Mouse (Mus musculus) heart, postnatal 0 days (tissue): ENCODE results near the gene Camk1. TPM values are rescaled to one million over a fixed set of nuclear protein-coding genes. Genes with fewer than 3 reads are reported as not detected.

ENCODE experiments used
- ATAC-seq: fragments of 200-750 bp; cut with Nextera tagmentation; 2 replicates; pipeline ENCODE4 v1.8.0; 2017; ENCODE audit warnings: low read depth, moderate number of reproducible peaks, moderate library complexity; ENCODE audit not compliant: insufficient read depth
- DNase-seq: peaks from one replicate; pipeline ENCODE4 v3.0.0-alpha.2; 2016; ENCODE audit warnings: low spot score
- H3K27ac ChIP-seq: fragments of 300-500 bp; sonication (generic); 2 replicates; pipeline ENCODE4 v1.5.1; 2014; ENCODE audit warnings: low read depth, mild to moderate bottlenecking
- H3K27me3 ChIP-seq: fragments of 300-500 bp; sonication (generic); 2 replicates; pipeline ENCODE4 v1.6.1; 2014; ENCODE audit warnings: low read length, mixed read lengths; ENCODE audit not compliant: control insufficient read depth, insufficient read depth
- H3K36me3 ChIP-seq: fragments of 300-500 bp; sonication (generic); replicated peaks from 2 replicates; pipeline ENCODE4 v1.6.1; 2014; ENCODE audit warnings: low read length, mixed read lengths; ENCODE audit not compliant: control insufficient read depth, insufficient read depth
- H3K4me1 ChIP-seq: fragments of 300-500 bp; sonication (generic); 2 replicates; pipeline ENCODE4 v1.6.1; 2014; ENCODE audit warnings: antibody characterized with exemption; ENCODE audit not compliant: control insufficient read depth, insufficient read depth
- H3K4me2 ChIP-seq: fragments of 300-500 bp; sonication (generic); 2 replicates; pipeline ENCODE4 v1.6.1; 2014; ENCODE audit warnings: low read depth, mild to moderate bottlenecking, low read length, moderate library complexity
- H3K4me3 ChIP-seq: fragments of 300-500 bp; sonication (generic); 2 replicates; pipeline ENCODE4 v1.5.1; 2014; ENCODE audit warnings: low read depth, low read length
- H3K9ac ChIP-seq: fragments of 300-500 bp; sonication (generic); replicated peaks from 2 replicates; pipeline ENCODE4 v1.6.1; 2014; ENCODE audit warnings: low read depth, low read length, mixed read lengths
- H3K9me3 ChIP-seq: fragments of 300-500 bp; sonication (generic); replicated peaks from 2 replicates; pipeline ENCODE4 v1.6.1; 2016; ENCODE audit warnings: low read length; ENCODE audit not compliant: control insufficient read depth
- CTCF ChIP-seq: IDR thresholded peaks from 2 replicates; pipeline ENCODE4 v1.5.1; 2016; ENCODE audit warnings: antibody characterized with exemption, control low read depth, low read depth
- EP300 ChIP-seq: IDR thresholded peaks from 2 replicates; pipeline ENCODE4 v1.6.1; 2016; ENCODE audit warnings: antibody characterized with exemption, low read depth
- WGBS: fragments of 180-500 bp; shearing (Covaris S2); extraction: QIAGEN DNeasy Blood & Tissue Kit; methylation state at CpG from one replicate; pipeline ENCODE4 v1.1.7; 2014; 5-methylcytosine and 5-hydroxymethylcytosine counted together
- polyA plus RNA-seq: library from polyadenylated mRNA; unstranded; fragments of >200 nt; fragmentation: Nextera tagmentation; extraction: Ambion mirVana; gene quantifications from 2 replicates; pipeline ENCODE4 v1.2.1, GENCODE M21; 2015
- total RNA-seq: library from RNA; depleted of rRNA; stranded (reverse); fragments of >200 nt; gene quantifications from 2 replicates; pipeline ENCODE4 v1.2.3, GENCODE M21; 2014; ENCODE audit warnings: low replicate concordance; rRNA removed

Camk1 gene
- total RNA-seq (105 and 115 TPM in 2 replicates), polyA plus RNA-seq (94.5 and 98.4 TPM in 2 replicates)

DNA sequence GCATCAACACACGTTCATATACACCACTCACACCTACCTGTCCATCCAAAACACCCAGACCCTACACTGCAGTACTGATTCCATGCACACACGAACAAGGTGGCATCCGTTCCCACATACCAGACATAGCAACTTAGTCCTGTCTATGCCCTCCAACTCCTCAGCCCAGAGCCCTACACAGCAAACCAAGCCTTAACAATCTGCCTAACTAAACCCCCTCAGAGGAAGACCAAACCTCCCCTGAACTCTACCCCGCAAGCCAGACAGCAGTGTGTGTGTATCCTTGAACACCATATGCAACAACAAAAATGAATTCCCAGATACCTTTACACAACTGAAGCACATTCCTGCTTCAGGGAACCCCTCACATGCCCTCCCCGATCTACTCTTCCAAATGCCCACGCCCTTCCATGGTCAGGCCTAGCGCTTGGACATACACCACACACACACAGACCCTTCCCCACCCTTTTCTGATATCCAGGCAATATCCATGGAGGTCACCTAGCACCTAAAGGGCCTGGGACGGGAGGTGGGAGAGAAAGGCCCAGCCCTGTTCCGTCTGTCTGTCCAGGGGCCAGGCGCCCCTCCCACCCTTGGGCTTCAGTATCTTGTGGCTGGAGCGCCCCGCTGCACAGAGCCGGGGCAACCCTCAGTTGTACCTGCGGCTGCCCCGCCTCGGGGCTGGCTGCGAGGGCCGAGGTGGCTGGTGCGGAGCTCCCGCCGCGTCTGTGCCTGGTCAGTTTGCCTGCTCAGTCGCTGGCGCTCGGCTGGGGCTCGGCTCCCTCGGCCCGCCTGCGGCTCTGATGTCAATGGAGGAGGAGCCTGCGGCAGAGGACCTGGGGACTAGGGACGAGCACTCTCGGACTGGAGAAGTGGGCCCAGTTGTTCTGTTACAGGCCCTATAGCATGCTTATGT lies at the start of gene Camk1:
Camk1 (minus strand) TSS at position 808 of the 916 bp plus-strand sequence.
- Histone ChIP-seq H3K4me3 (peak within 1 kb of the TSS; percentile 91), H3K4me2 (peak within 1 kb of the TSS; percentile 96), H3K9ac (peak within 1 kb of the TSS; percentile 86), H3K9me3 (no peaks in the 10 kb centered on the region), H3K4me1 (peaks cover 32% of the 10 kb centered on the region), H3K27ac (peak within 1 kb of the TSS; percentile 80), H3K36me3 (peaks cover 27% of the 10 kb centered on the region), H3K27me3 (no peaks in the 10 kb centered on the region)
- WGBS = 7% methylated on average over 32 of the region's 32 CpGs
- TF ChIP-seq CTCF (no peak), EP300 (no peak)
- peak; percentile 75 for DNase-seq
- peak; percentile 85 for ATAC-seq

DNA sequence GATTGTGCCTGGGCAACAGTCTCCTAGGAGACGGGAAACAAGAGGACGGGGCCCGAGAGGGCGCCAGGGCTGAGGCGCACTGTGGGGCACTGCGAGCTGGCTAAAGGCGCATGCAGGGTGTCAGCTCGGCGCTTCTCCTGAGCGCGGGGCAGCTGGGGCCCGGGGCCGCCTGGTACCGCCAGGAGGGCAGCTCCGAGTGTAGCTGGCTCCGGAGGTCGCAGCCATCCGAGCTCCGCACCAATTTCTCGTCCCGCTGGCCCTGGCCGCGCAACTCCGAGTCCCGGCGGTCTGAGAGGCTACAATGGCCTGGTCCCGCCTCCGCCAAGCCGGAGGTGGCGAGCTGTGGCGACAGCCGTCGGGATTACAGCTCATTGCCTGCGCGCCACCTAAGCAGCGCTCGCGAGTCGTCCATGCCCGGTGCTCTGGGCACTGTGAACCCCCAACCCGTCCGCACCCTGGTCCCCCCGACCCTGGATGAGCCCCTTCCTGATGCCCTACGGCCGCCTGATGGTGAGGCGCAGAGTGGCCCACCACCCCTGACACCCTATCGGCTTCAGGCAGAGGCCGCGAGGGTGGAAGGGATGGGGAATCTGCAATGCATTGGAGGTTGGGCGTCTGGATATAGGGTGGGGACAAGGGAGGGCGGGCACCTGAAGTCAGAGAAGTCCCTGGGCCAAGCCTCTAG lies 48.7 kb upstream of the Camk1 start:
- H3K4me3 ChIP-seq = peak overlapping the region; percentile 41
- peak overlapping the region; percentile 31; the same call in 1 of the 2 replicates for H3K9ac ChIP-seq
- TF ChIP-seq CTCF = no peak
- TF ChIP-seq EP300 = no peak
- no peaks in the 10 kb centered on the region for H3K9me3 ChIP-seq
- H3K36me3 ChIP-seq = peaks cover 31% of the 10 kb centered on the region
- ATAC-seq (peak; percentile 81), DNase-seq (peak; percentile 38)
- WGBS = 2% methylated on average over 50 of the region's 51 CpGs
- no peaks in the 10 kb centered on the region for H3K27me3 ChIP-seq
- H3K27ac ChIP-seq = no peak overlapping the region
- H3K4me1 ChIP-seq = no peaks in the 10 kb centered on the region
- H3K4me2 ChIP-seq = peak overlapping the region; percentile 73

DNA sequence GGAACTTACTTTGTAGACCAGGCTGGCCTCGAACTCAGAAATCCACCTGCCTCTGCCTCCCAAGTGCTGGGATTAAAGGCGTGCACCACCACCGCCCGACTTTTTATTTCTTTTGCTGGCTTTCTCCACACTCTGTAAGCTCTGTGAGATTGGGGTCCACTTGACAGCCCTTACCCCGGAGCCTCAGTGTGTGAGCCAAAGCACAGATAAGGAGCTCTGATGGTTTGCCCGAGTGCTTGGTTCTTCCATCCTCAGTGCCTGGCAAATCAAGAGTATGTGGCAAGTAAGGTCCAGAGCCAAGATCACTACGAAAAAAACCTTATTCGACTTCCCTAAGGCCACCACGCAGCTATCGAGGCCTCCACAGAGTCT lies 48.2 kb upstream of the Camk1 start:
- H3K36me3 ChIP-seq = peaks cover 37% of the 10 kb centered on the region
- H3K9ac ChIP-seq = peak overlapping the region; percentile 31; the same call in 1 of the 2 replicates
- no peaks in the 10 kb centered on the region for H3K27me3 ChIP-seq
- no peaks in the 10 kb centered on the region for H3K4me1 ChIP-seq
- no peak for TF ChIP-seq CTCF
- TF ChIP-seq EP300 = no peak
- H3K9me3 ChIP-seq = no peaks in the 10 kb centered on the region
- H3K27ac ChIP-seq = no peak overlapping the region
- H3K4me2 ChIP-seq = peak overlapping the region; percentile 73
- ATAC-seq (no peak; the same call in 1 of the 2 replicates), DNase-seq (no peak)
- WGBS = 21% methylated on average over 10 of the region's 10 CpGs
- peak overlapping the region; percentile 41 for H3K4me3 ChIP-seq

DNA sequence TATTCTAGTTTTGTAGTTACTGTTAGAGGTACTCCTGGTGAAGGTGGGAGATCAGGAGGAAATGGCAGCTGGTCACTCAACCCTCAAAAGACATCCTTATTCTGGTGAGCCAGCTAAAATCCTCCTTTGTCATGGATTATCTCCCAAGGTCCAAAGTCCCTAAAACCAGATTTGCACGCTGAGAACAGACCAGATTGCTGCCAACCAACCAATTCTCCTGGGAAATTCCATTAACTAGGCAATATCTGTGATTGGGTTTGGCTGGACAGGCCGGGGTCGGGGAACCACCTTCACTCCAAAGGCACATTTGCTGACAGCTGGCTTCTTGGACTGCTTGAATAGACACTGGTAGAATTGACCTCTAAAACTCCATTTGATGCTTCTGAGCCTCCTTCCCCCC lies 46.9 kb upstream of the Camk1 start:
- TF ChIP-seq EP300 (no peak), CTCF (no peak)

DNA sequence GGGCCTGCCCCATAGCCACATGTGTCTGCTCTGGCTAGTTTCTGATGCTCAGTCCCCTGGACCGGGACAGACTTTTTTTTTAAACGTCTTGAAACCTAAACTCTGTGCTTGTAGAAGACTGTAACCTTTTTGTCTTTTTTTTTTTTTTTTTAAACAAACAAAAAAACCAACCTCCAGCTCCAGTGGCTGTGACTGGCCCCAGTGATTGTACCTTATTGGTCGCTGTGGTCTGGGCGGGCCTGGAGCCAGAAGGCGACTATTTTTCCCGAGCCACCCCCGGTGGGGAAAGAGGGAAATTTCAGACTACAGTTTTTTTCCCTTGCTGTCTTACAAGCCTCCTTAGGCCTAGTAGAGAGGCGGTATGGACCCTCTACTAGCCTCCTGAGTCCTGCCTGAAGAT lies 45.2 kb upstream of the Camk1 start, which contains the start of gene Ttll3:
Ttll3 (plus strand) TSS at position 301 of the 400 bp plus-strand sequence.
- Histone ChIP-seq H3K9ac (no peak within 1 kb of the TSS), H3K4me3 (no peak within 1 kb of the TSS), H3K4me1 (no peaks in the 10 kb centered on the region), H3K36me3 (peaks cover 64% of the 10 kb centered on the region), H3K27ac (no peak within 1 kb of the TSS), H3K9me3 (no peaks in the 10 kb centered on the region), H3K4me2 (no peak within 1 kb of the TSS), H3K27me3 (no peaks in the 10 kb centered on the region)
- 69% methylated on average over 8 of the region's 8 CpGs for WGBS
- ATAC-seq (no peak), DNase-seq (no peak)
- TF ChIP-seq CTCF (no peak), EP300 (no peak)

More for the DNA sequence above, 46.9 kb upstream of the Camk1 start:
- DNase-seq (no peak), ATAC-seq (no peak)
- H3K4me1 ChIP-seq = no peaks in the 10 kb centered on the region
- H3K4me2 ChIP-seq = no peak overlapping the region
- H3K36me3 ChIP-seq = peaks cover 47% of the 10 kb centered on the region
- no peaks in the 10 kb centered on the region for H3K9me3 ChIP-seq
- no peak overlapping the region for H3K27ac ChIP-seq
- no peaks in the 10 kb centered on the region for H3K27me3 ChIP-seq
- no peak overlapping the region for H3K9ac ChIP-seq
- WGBS = 92% methylated on average over 3 of the region's 3 CpGs
- no peak overlapping the region for H3K4me3 ChIP-seq
